Mouse (Mus musculus) midbrain, embryonic 11.5 days (tissue): ENCODE measurements around the gene Castor2. TPM values are rescaled to one million over a fixed set of nuclear protein-coding genes. Genes with fewer than 3 reads are reported as not detected.

Experiments
- polyA plus RNA-seq: library from polyadenylated mRNA; unstranded; fragments of >200 nt; fragmentation: Nextera tagmentation; extraction: Ambion mirVana; gene quantifications from 2 replicates; pipeline ENCODE4 v1.2.1, GENCODE M21; 2014

The Castor2 gene
- polyA plus RNA-seq, 1 experiment from 2014 or later, result 11.7 TPM

Other genes starting within 250 kb of the Castor2 start
- gene Rcc1l, start 77.1 kb downstream of the Castor2 start, polyA plus RNA-seq, result 24.5 and 27.5 TPM in 2 replicates
- gene Gtf2ird2, start 84.3 kb downstream of the Castor2 start, polyA plus RNA-seq, result 6.6 and 7.4 TPM in 2 replicates
- 2.0 and 3.1 TPM in 2 replicates for gene Ncf1, start 129.9 kb downstream of the Castor2 start, polyA plus RNA-seq
- 179 and 190 TPM in 2 replicates for gene Gtf2i, start 215.0 kb downstream of the Castor2 start, polyA plus RNA-seq